Mouse (Mus musculus) megakaryocyte, embryonic 14.5 days (primary cell): ENCODE data around the gene Cmtm8.

Source experiments
- FLI1 ChIP-seq: IDR thresholded peaks from 2 replicates; pipeline ENCODE4 v1.6.1; 2012; ENCODE audit warnings: low read length, inconsistent platforms, mixed read lengths
- GATA1 ChIP-seq: IDR thresholded peaks from 3 replicates; pipeline ENCODE4 v1.6.1; 2012; ENCODE audit warnings: mixed read lengths, low read length, inconsistent platforms, borderline replicate concordance

DNA sequence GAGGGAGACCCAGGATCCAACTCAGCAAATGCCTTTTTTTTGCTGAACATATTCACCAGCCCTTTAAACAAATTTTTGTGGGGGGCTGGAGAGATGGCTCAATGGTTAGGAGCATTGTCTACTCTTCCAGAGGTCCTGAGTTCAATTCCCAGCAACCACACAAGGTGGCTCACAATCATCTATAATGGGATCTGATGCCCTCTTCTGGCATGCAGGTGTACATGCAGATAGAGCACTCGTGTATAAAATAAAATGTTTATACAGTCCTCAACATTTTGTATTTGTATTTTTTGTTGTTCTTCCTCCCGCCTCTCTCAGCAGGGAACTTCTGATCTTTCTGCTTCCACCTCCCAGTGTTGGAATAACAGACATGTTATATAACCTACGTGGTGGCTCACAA, 92.4 kb downstream of the Cmtm8 start:
- TF ChIP-seq GATA1 (no peak), FLI1 (no peak)
